Mouse (Mus musculus) limb, embryonic 15.5 days (tissue): Measurements from ENCODE around the gene Stat5a. TPM values are rescaled to one million over a fixed set of nuclear protein-coding genes. Genes with fewer than 3 reads are reported as not detected.

ENCODE experiments used
- ATAC-seq: fragments of 200-750 bp; cut with Nextera tagmentation; 2 replicates; pipeline ENCODE4 v1.8.0; 2017; ENCODE audit warnings: low read depth, moderate TSS enrichment; ENCODE audit not compliant: insufficient number of reproducible peaks, low FRiP score, low TSS enrichment
- H3K27ac ChIP-seq: fragments of 300-500 bp; sonication (generic); 2 replicates; pipeline ENCODE4 v1.5.1; 2015; ENCODE audit warnings: moderate library complexity, mild to moderate bottlenecking, inconsistent platforms
- H3K27me3 ChIP-seq: fragments of 300-500 bp; sonication (generic); 2 replicates; pipeline ENCODE4 v1.6.1; 2015; ENCODE audit warnings: inconsistent platforms
- H3K36me3 ChIP-seq: fragments of 300-500 bp; sonication (generic); 2 replicates; pipeline ENCODE4 v1.6.1; 2015; ENCODE audit warnings: inconsistent platforms
- H3K4me1 ChIP-seq: fragments of 300-500 bp; sonication (generic); 2 replicates; pipeline ENCODE4 v1.6.1; 2015; ENCODE audit warnings: inconsistent platforms
- H3K4me2 ChIP-seq: fragments of 300-500 bp; sonication (generic); 2 replicates; pipeline ENCODE4 v1.6.1; 2015; ENCODE audit warnings: mild to moderate bottlenecking, inconsistent platforms
- H3K4me3 ChIP-seq: fragments of 300-500 bp; sonication (generic); 2 replicates; pipeline ENCODE4 v1.5.1; 2015; ENCODE audit warnings: mild to moderate bottlenecking, inconsistent platforms
- H3K9ac ChIP-seq: fragments of 300-500 bp; sonication (generic); 2 replicates; pipeline ENCODE4 v1.6.1; 2015; ENCODE audit warnings: inconsistent platforms
- H3K9me3 ChIP-seq: fragments of 300-500 bp; sonication (generic); 2 replicates; pipeline ENCODE4 v1.6.1; 2016; ENCODE audit warnings: inconsistent platforms
- WGBS: fragments of 180-500 bp; shearing (Covaris S2); methylation state at CpG from one replicate; pipeline ENCODE4 v1.1.7; 2015; 5-methylcytosine and 5-hydroxymethylcytosine counted together
- polyA plus RNA-seq: library from polyadenylated mRNA; unstranded; fragments of >200 nt; fragmentation: Nextera tagmentation; extraction: Ambion mirVana; gene quantifications from 2 replicates; pipeline ENCODE4 v1.2.1, GENCODE M21; 2015

Stat5a gene
- polyA plus RNA-seq, 1 experiment from 2014 or later, result 9.4 TPM

DNA sequence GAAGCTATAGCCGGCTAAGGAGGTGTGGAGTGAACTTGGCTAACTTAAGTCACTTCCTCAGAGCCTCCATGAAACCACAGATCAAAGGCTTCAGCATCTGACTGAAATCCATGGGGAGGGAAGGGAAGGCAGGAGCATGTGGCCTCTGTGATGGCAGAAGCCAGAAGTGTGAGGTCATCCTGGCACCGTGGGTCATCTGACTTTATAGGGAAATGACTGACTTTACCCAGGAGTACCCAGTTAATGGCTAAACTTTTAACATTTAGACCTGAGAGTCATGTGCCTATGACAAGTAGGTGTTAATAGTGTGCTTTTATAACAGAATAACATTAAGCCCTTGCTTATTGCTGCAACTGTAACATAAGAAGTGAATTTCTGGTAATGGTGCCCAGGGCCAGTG, 49.0 kb downstream of the Stat5a start:
- Histone ChIP-seq H3K4me1 (peaks cover 4% of the 10 kb centered on the region; the same call in 1 of the 2 replicates), H3K27me3 (no peaks in the 10 kb centered on the region), H3K9me3 (no peaks in the 10 kb centered on the region), H3K4me3 (no peak overlapping the region), H3K9ac (no peak overlapping the region), H3K4me2 (no peak overlapping the region), H3K36me3 (peaks cover 61% of the 10 kb centered on the region), H3K27ac (no peak overlapping the region)
- ATAC-seq, result no peak
- 48% methylated on average over 2 of the region's 2 CpGs for WGBS

DNA sequence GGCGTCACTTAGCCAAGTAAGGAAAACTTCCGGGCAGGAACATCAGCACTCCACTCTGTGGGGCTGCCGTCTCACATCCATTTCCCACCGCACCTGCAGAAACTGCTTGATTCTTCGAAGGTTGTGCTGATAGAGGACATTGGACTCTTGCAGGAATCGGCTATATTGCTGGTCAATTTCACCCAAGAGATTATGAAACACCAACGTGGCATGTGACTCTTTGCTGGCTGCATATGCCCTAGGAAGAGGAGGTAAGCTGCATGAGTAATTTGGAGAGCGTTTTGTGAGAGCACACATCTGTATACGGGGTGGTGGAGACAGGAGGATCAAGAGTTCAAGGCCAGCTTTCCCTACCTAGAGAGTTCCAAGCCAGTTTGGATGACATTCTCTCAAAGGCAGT, 49.4 kb downstream of the Stat5a start:
- Histone ChIP-seq H3K36me3 (peaks cover 56% of the 10 kb centered on the region), H3K4me3 (no peak overlapping the region), H3K27ac (no peak overlapping the region), H3K9ac (no peak overlapping the region), H3K27me3 (no peaks in the 10 kb centered on the region), H3K4me1 (peaks cover 4% of the 10 kb centered on the region; the same call in 1 of the 2 replicates), H3K4me2 (no peak overlapping the region), H3K9me3 (no peaks in the 10 kb centered on the region)
- ATAC-seq, result no peak
- 79% methylated on average over 9 of the region's 9 CpGs for WGBS

DNA sequence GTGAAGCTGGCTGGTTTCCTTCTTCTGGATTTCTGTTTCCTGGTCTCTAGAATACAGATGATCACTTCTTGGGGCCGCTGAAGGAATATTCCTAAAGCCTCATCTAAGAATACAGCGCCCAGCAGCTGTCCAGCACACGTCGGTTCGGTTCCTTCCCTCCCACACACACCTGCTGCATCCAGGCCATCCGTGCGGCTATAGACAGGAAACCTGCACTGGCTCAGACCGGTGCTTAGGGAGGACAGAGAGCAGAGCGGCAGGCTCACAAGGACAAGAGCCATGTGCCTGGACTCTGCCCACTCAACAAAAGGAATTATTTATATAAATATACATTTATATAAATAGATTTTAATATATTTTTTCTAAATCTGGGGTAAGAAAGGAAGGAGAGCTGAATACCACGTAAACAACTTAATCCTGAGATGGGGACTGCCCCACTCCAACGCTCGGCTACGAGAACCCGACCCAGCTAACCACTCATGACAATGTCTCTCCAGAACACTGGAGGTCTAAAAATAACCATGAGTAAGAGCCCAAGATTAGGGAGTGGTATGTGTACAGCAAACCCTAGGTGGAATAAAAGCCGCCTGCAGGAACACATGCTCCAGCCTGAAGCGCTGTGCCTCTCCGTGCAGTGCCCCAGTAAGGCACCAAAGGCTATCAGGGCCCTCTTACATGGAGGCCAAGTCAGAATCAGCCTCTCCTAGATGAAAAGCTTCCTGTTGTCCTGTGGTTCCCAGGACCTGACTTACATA, 53.4 kb downstream of the Stat5a start:
- Histone ChIP-seq H3K27me3 (no peaks in the 10 kb centered on the region), H3K27ac (no peak overlapping the region), H3K9me3 (no peaks in the 10 kb centered on the region), H3K36me3 (peaks cover 35% of the 10 kb centered on the region), H3K4me2 (no peak overlapping the region), H3K9ac (no peak overlapping the region), H3K4me1 (peaks cover 4% of the 10 kb centered on the region; the same call in 1 of the 2 replicates), H3K4me3 (no peak overlapping the region)
- 84% methylated on average over 17 of the region's 17 CpGs for WGBS
- peak; percentile 52; the same call in 1 of the 2 replicates for ATAC-seq

- no peak overlapping the region for H3K9ac ChIP-seq
- H3K9me3 ChIP-seq, result no peaks in the 10 kb centered on the region
- no peaks in the 10 kb centered on the region for H3K27me3 ChIP-seq
- peaks cover 31% of the 10 kb centered on the region; the same call in 1 of the 2 replicates for H3K36me3 ChIP-seq
- ATAC-seq, result no peak
- H3K4me2 ChIP-seq, result no peak overlapping the region
- no peak overlapping the region for H3K27ac ChIP-seq
- 80% methylated on average over 5 of the region's 5 CpGs for WGBS
- peaks cover 4% of the 10 kb centered on the region; the same call in 1 of the 2 replicates for H3K4me1 ChIP-seq
- H3K4me3 ChIP-seq, result no peak overlapping the region
These were observed 55.3 kb downstream of the Stat5a start for GRCm38 (mm10) chr11:100914415-100914814.

GRCm38 (mm10) chr11:100915063-100915462, 55.9 kb downstream of the Stat5a start:
- H3K4me2 ChIP-seq, result no peak overlapping the region
- no peak overlapping the region for H3K27ac ChIP-seq
- 93% methylated on average over 3 of the region's 3 CpGs for WGBS
- no peak overlapping the region for H3K4me3 ChIP-seq
- no peak for ATAC-seq
- H3K4me1 ChIP-seq, result peaks cover 4% of the 10 kb centered on the region; the same call in 1 of the 2 replicates
- no peaks in the 10 kb centered on the region for H3K27me3 ChIP-seq
- H3K36me3 ChIP-seq, result peaks cover 28% of the 10 kb centered on the region; the same call in 1 of the 2 replicates
- H3K9me3 ChIP-seq, result no peaks in the 10 kb centered on the region
- no peak overlapping the region for H3K9ac ChIP-seq

DNA sequence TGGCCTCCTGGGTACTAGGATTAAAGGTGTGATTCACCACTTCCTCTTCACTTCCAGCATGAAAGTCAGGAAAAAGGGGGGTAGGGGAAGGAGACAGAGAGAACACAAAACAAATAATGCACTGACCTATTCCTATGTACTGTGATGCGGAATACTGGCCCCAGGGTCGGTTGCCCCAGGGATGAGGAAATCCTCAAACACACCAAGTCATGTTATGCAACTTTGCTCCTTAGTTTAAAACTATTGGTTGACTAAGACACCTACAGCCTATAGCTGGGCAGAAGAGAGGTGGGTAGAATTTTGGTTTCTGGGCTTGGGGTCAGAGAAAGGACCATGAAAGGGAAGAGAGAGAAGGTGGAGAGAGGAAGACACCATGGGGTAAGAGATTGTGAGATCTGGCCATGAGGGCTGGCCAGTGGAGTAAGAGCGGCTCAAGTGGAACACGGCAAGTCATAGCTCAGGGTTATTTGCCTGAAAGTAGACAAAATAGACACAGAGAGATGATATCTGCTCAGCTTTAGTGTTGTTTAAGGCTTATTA, 57.4 kb downstream of the Stat5a start:
- H3K27ac ChIP-seq, result no peak overlapping the region
- no peaks in the 10 kb centered on the region for H3K9me3 ChIP-seq
- H3K4me1 ChIP-seq, result peaks cover 4% of the 10 kb centered on the region; the same call in 1 of the 2 replicates
- H3K4me2 ChIP-seq, result no peak overlapping the region
- no peaks in the 10 kb centered on the region for H3K27me3 ChIP-seq
- no peak overlapping the region for H3K9ac ChIP-seq
- no peak overlapping the region for H3K4me3 ChIP-seq
- WGBS, result 89% methylated on average over 4 of the region's 4 CpGs
- no peak for ATAC-seq
- peaks cover 18% of the 10 kb centered on the region; the same call in 1 of the 2 replicates for H3K36me3 ChIP-seq

GRCm38 (mm10) chr11:100918007-100918406, 58.9 kb downstream of the Stat5a start:
- no peak overlapping the region for H3K4me2 ChIP-seq
- H3K4me1 ChIP-seq, result peaks cover 3% of the 10 kb centered on the region; the same call in 1 of the 2 replicates
- no peak overlapping the region for H3K4me3 ChIP-seq
- no peaks in the 10 kb centered on the region for H3K9me3 ChIP-seq
- peaks cover 22% of the 10 kb centered on the region for H3K36me3 ChIP-seq
- no peak for ATAC-seq
- H3K9ac ChIP-seq, result no peak overlapping the region
- H3K27ac ChIP-seq, result no peak overlapping the region
- H3K27me3 ChIP-seq, result no peaks in the 10 kb centered on the region
- 88% methylated on average over 5 of the region's 5 CpGs for WGBS

DNA sequence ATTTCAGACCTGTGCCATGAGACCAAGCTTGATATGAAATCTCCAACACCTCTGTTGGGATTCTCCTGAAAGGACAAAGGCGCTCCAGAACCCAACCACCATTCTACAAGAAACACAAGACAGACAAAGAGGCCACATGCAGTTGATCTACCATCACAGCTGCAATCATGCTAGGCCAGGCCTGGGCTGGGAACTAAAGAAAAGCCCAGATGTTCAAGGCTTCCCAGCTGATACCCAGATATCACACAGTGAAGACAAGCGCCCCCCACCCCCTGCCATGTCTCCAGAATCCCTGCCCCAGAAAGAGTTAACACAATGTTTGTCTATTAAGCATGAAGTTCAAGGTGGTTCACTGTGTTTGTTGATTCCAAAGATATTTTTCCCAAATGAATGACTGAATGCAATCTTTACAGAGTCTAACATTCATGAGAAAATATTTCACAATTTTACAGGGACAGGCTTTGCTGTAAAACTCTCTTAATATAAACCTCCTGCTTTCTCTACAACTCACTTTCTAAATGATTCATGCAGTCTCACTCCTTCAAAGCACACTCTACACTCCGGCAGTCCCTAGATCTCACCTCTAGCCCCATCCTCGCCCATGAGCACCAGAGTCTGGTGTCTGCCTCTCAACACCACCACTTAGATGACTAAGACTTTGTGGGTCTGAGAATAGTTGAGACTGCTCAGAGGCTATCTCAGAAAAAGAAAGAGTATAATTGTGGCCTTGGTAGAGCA, 61.9 kb downstream of the Stat5a start:
- Histone ChIP-seq H3K4me1 (0 out of 2 replicates have a peak, but pooled peaks cover 3% of the 10 kb centered on the region), H3K27me3 (no peaks in the 10 kb centered on the region), H3K9me3 (no peaks in the 10 kb centered on the region), H3K9ac (no peak overlapping the region), H3K36me3 (peaks cover 15% of the 10 kb centered on the region), H3K27ac (no peak overlapping the region), H3K4me3 (no peak overlapping the region), H3K4me2 (no peak overlapping the region)
- 79% methylated on average over 4 of the region's 4 CpGs for WGBS
- ATAC-seq, result no peak

- no peaks in the 10 kb centered on the region for H3K27me3 ChIP-seq
- no peaks in the 10 kb centered on the region for H3K9me3 ChIP-seq
- H3K36me3 ChIP-seq, result peaks cover 4% of the 10 kb centered on the region; the same call in 1 of the 2 replicates
- 0 out of 2 replicates have a peak, but pooled peaks cover 3% of the 10 kb centered on the region for H3K4me1 ChIP-seq
- no peak overlapping the region for H3K27ac ChIP-seq
- ATAC-seq, result no peak
- no peak overlapping the region for H3K4me2 ChIP-seq
- WGBS, result 87% methylated on average over 1 of the region's 1 CpGs
- H3K4me3 ChIP-seq, result no peak overlapping the region
- H3K9ac ChIP-seq, result no peak overlapping the region
These were observed 65.3 kb downstream of the Stat5a start for GRCm38 (mm10) chr11:100924386-100924919.

GRCm38 (mm10) chr11:100927386-100927785, 68.2 kb downstream of the Stat5a start:
- ATAC-seq, result no peak
- 80% methylated on average over 3 of the region's 3 CpGs for WGBS
- H3K27ac ChIP-seq, result no peak overlapping the region
- no peak overlapping the region for H3K4me3 ChIP-seq
- no peaks in the 10 kb centered on the region for H3K9me3 ChIP-seq
- no peak overlapping the region for H3K9ac ChIP-seq
- H3K36me3 ChIP-seq, result no peaks in the 10 kb centered on the region; the same call in 1 of the 2 replicates
- H3K4me2 ChIP-seq, result no peak overlapping the region
- H3K27me3 ChIP-seq, result no peaks in the 10 kb centered on the region
- peaks cover 14% of the 10 kb centered on the region for H3K4me1 ChIP-seq

DNA sequence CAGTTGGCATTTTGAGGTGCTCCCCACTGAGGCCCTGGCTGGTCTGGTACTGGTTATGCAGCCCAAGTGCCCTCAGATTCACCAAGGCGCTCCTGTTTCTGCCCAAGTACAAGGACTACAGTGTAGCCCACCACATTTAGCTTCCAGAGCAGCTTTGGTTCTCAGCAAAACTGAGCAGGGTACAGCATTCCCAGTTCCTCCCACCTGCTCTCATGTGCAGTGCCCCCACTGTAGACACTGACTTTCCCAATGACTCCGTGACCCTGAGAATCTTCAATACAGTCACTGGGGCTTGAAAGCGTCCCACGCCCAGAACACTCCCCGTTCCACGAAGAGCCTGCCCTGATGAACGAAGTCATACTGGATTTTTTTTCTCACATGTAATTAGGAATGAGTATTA, 71.5 kb downstream of the Stat5a start:
- ATAC-seq, result no peak
- Histone ChIP-seq H3K36me3 (peaks cover 3% of the 10 kb centered on the region), H3K4me3 (no peak overlapping the region), H3K4me2 (no peak overlapping the region), H3K9me3 (no peaks in the 10 kb centered on the region), H3K27me3 (no peaks in the 10 kb centered on the region), H3K4me1 (peaks cover 19% of the 10 kb centered on the region), H3K9ac (no peak overlapping the region), H3K27ac (no peak overlapping the region; the same call in 1 of the 2 replicates)
- 64% methylated on average over 7 of the region's 7 CpGs for WGBS
